Mouse (Mus musculus) brain, adult 2 months (tissue): ENCODE results near the gene Gpx4.
"Not testable (repeated sequence)": the region's sequence is repeated elsewhere in the genome, so short reads cannot be mapped to it uniquely, and the experiment has no call there.

Experiments used
- DNase-seq: peaks from one replicate; pipeline ENCODE4 v3.0.0; 2011; ENCODE audit warnings: low read depth, low spot score

Gpx4 gene

GRCm38 (mm10) chr10:80023758-80024157 lies 23.2 kb upstream of the Gpx4 start:
- no peak for DNase-seq

DNA sequence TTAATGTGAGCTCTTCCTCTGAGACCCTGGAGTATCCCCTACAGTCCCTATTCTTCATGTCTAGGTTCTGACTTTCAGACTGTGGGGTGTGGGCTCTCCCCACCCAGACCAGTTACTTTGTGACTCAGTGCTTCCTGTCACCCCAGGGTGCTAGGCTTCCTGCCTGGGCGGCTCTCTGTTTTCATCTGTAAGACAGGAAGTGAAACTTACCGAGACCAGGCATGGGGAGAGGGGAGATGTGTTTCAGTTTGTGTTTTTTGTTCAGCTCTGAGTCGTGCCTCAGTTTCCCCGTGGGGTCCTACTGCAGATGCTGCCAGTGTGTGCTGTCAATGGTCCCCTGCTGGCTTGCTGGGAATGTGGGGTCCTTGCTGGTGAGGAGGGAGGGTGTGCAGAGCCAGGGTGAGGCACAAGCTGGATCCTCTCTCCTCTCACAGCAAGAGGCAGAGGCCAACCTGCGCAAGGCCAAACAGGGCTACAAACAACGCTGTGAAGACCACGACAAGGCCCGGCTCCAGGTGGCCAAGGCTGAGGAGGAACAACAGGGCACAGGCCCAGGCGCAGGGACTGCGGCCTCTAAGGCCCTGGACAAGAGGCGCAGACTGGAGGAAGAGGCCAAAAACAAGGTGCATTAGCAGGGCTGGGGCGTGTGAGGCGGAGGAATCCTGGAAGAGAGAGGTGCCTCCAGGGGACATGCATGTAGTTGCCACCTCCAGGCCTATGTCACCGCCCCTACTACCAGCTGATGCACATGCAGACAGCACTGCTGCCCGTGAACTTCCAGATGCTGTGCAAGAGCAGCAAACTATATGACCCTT lies 22.5 kb upstream of the Gpx4 start:
- DNase-seq, result peak; percentile 24

GRCm38 (mm10) chr10:80025044-80025347 lies 22.0 kb upstream of the Gpx4 start:
- DNase-seq, result no peak

GRCm38 (mm10) chr10:80025463-80025862 lies 21.5 kb upstream of the Gpx4 start:
- DNase-seq, result no peak

DNA sequence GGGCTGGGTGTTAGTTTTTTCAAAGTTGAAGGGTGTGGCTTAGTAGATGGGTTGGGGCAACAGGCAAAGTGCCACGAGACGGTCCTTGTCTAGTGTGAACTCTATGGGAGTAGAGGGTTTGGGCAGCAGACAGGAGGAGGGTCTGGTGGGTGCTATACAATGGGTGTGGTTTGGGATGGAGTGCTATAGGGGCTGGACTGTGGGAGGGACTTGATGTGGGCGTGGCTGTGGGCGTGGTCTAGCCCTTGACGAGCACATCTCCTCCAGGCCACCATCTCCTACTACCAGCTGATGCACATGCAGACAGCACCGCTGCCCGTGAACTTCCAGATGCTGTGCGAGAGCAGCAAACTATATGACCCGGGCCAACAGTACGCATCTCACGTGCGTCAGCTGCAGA lies 21.1 kb upstream of the Gpx4 start:
- DNase-seq, result no peak

GRCm38 (mm10) chr10:80027681-80028520 lies 19.1 kb upstream of the Gpx4 start:
- no peak for DNase-seq

DNA sequence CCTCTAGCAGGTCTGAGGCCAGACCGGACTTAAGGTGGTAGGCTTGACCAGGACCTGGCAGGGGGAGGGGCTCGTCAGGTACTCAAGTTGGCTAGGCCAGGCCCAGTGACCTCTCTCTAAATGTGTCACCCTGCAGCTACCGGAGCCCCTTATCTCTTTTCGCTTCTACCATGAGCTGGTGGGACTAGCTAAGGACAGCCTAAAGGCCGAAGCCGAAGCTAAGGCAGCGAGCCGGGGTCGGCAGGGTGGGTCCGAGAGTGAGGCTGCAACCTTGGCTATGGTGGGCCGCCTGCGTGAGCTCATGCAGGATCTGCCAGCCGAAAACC lies 18.5 kb upstream of the Gpx4 start:
- DNase-seq, result no peak

- DNase-seq, result no peak
Measured at GRCm38 (mm10) chr10:80030191-80030590, 16.8 kb upstream of the Gpx4 start.

GRCm38 (mm10) chr10:80030736-80031135 lies 16.2 kb upstream of the Gpx4 start:
- DNase-seq, result no peak

- DNase-seq, result no peak
Measured at GRCm38 (mm10) chr10:80032799-80033480, 14.0 kb upstream of the Gpx4 start.

- DNase-seq, result peak; percentile 83
Measured at GRCm38 (mm10) chr10:80033511-80034391, 13.2 kb upstream of the Gpx4 start.

DNA sequence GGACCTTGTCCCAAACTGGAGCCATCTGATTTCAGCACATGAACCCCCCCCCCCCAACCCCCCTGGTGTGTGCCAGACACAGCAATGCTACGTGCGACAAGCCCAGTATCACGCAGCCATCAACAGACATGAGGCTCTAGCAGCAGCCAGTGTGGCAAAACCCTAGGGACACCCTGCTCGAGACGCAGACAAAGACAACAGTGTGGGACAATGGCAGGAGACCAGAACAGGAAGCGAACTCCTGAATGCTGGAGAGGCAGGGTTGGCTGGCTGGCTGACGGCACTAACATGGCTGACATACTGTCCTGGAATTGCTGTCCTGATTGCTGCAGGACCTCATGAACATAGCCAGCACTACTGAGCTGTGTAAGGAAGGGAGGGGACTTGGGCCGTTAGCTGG lies 11.8 kb upstream of the Gpx4 start:
- DNase-seq, result no peak

- DNase-seq, result no peak
Measured at GRCm38 (mm10) chr10:80035686-80036085, 11.3 kb upstream of the Gpx4 start.

DNA sequence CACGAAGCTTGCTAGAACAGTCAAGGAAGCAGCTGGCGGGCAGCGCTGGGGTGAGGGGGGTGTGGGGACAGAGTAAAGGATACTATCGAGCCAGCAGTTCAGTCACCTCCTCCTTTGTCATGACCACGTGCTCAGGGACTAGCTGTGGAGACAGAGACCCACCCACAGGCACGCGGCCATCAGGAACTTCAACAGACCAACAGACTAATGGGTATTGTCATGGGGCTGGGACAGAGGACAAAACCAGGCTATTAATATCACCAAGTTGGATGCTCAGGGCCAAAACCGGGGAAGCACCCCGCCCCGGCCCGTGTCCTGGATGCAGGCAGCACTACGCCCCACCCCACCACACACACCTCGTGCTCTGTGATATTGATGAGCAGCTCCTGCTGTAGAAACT lies 10.1 kb upstream of the Gpx4 start:
- DNase-seq, result no peak

DNA sequence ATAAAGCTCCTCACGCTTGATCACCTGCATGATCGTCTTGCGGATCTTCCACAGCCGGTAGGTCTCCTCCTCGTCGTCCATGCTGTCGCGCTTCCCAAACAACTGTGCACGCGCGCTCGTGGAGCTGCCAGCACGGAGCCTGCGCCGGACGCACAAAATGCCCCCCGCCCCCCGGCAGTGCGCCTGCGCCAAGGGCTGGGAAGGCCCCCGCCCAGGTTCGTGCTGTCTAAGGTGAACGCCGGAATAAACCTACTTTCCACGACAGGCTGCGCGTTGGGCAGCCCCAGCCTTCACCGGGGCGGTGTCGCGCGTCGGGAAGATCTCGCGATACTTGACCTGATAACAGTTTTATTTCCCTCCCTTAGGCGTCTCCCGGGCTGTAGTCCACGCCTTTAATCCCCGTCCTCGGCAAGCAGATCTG lies 7.4 kb upstream of the Gpx4 start, which contains the start of gene Polr2e:
TSS of gene Polr2e (minus strand) at position 237 of the 421 bp plus-strand sequence.
- peak; percentile 99 for DNase-seq

DNA sequence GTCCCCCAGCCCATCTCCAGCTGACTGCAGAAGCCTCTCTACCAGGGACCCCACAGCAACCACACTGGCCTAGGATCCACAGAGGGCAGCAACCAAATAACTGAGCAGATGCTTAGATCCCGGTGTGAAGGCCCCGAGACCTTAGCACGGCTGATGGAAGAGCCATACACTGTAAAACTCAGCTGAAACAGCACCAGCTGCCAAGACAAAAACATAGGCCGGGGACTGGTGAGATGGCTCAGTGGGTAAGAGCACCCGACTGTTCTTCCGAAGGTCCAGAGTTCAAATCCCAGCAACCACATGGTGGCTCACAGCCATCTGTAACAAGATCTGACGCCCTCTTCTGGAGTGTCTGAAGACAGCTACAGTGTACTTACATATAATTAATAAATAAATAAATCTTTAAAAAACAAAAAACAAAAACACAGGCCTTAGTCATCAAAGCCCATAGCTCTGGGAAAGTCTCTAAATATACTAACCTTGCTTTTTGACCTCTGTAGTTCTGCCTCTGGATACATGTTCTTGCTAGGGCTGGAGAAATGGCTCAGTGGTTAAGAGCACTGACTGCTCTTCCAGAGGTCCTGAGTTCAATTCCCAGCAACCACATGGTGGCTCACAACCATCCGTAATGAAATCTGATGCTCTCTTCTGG lies 5.4 kb upstream of the Gpx4 start:
- not testable (repeated sequence) for DNase-seq

- DNase-seq, result peak; percentile 83
Measured at GRCm38 (mm10) chr10:80044087-80044486, 2.9 kb upstream of the Gpx4 start.

DNA sequence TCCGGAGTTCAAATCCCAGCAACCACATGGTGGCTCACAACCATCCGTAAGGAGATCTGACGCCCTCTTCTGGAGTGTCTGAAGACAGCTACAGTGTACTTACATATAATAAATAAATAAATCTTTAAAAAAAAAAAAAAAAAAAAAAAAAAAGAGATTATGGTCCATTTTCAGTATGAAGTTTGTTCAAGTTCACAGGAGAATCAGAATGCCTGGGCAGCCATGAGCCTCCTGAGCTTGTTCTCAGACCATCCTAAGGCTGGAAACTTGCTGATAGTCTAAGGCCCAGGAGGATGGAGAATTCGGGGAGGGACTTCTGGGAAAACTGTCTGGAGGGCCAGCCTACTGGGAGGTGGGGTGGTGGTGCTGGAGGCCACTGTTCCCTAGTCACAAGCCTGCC lies 1.6 kb upstream of the Gpx4 start:
- DNase-seq, result not testable (repeated sequence)

- peak; percentile 75 for DNase-seq
Measured at GRCm38 (mm10) chr10:80045766-80046165, 1.2 kb upstream of the Gpx4 start.

- DNase-seq, result peak; percentile 86
Measured at GRCm38 (mm10) chr10:80048396-80048795, 1.4 kb downstream of the Gpx4 start.

DNA sequence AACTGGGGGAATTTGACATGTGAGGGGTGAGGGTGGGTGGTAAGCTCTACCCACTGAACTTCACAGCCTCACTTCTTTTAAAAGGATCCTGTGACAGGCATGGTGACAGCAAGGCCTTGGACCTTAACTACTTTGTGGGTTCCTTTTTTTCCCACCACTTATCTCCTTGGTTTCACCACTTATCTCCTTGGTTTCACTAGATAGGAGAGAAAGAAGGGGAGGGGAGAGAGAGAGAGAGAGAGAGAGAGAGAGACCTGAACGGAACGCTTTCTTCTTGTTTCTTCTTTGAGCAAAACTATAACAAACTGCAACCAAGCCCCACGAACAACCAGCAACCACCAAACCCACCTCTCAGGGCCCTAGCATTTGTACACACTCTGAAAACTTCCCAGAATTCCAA lies 1.9 kb downstream of the Gpx4 start:
- no peak for DNase-seq
